Mouse (Mus musculus) ES-E14 (cell line): ENCODE results near the gene Setd1a. TPM values are rescaled to one million over a fixed set of nuclear protein-coding genes. Genes with fewer than 3 reads are reported as not detected.
A peak's percentile ranks its signal among the peaks of the same experiment; 100 is the strongest.
"Not testable (repeated sequence)": the region's sequence is repeated elsewhere in the genome, so short reads cannot be mapped to it uniquely, and the experiment has no call there.

Experiments used
- DNase-seq: peaks from one replicate; pipeline ENCODE4 v3.0.0-alpha.2; 2013; ENCODE audit warnings: low read depth, low spot score
- H3K27ac ChIP-seq: 2 replicates; pipeline ENCODE4 v1.5.1; 2012; ENCODE audit warnings: low read depth, mild to moderate bottlenecking, low read length, moderate library complexity, mixed read lengths; ENCODE audit not compliant: poor library complexity, insufficient read depth, severe bottlenecking
- H3K36me3 ChIP-seq: 2 replicates; pipeline ENCODE4 v1.6.1; 2012; ENCODE audit warnings: mild to moderate bottlenecking, low read length, moderate library complexity, mixed read lengths; ENCODE audit not compliant: control insufficient read depth, poor library complexity, insufficient read depth, severe bottlenecking
- H3K4me1 ChIP-seq, 2 experiments: fragments of 150-350 bp in 1 of 2; sonication (generic) in 1 of 2; 2 replicates each; pipeline ENCODE4 v1.6.1; 2012; ENCODE audit warnings: low read length in 2 of 2, mild to moderate bottlenecking in 1 of 2, mixed read lengths in 1 of 2; ENCODE audit not compliant: control insufficient read depth in 2 of 2, insufficient read depth in 2 of 2, poor library complexity in 1 of 2
- H3K4me3 ChIP-seq, 2 experiments: fragments of 150-350 bp in 1 of 2; sonication (generic) in 1 of 2; 2 replicates each; pipeline ENCODE4 v1.5.1; 2012; ENCODE audit warnings: low read length in 2 of 2, low read depth in 1 of 2, mild to moderate bottlenecking in 1 of 2, mixed read lengths in 1 of 2; ENCODE audit not compliant: insufficient read depth in 1 of 2, poor library complexity in 1 of 2, severe bottlenecking in 1 of 2
- H3K9ac ChIP-seq: 2 replicates; pipeline ENCODE4 v1.6.1; 2012; ENCODE audit warnings: low read depth, mild to moderate bottlenecking, low read length, mixed read lengths; ENCODE audit not compliant: poor library complexity, insufficient read depth, severe bottlenecking
- H3K9me3 ChIP-seq: fragments of 150-350 bp; sonication (generic); 2 replicates; pipeline ENCODE4 v1.6.1; 2012; ENCODE audit warnings: low read depth, mild to moderate bottlenecking, low read length; ENCODE audit not compliant: control insufficient read depth, insufficient read depth
- CHD2 ChIP-seq: IDR thresholded peaks from 2 replicates; pipeline ENCODE4 v1.6.1; 2014; ENCODE audit warnings: mild to moderate bottlenecking, low read depth, low read length, inconsistent platforms
- HCFC1 ChIP-seq: IDR thresholded peaks from 2 replicates; pipeline ENCODE4 v1.6.1; 2012; ENCODE audit warnings: low read length, inconsistent platforms, borderline replicate concordance; ENCODE audit not compliant: insufficient read depth
- MAFK ChIP-seq: IDR thresholded peaks from 2 replicates; pipeline ENCODE4 v1.6.1; 2014; ENCODE audit warnings: mild to moderate bottlenecking, low read depth, low read length, inconsistent platforms; ENCODE audit not compliant: insufficient read depth
- ZC3H11A ChIP-seq: IDR thresholded peaks from 2 replicates; pipeline ENCODE4 v1.6.1; 2012; ENCODE audit warnings: low read depth, mild to moderate bottlenecking, inconsistent platforms, low read length, borderline replicate concordance
- ZNF384 ChIP-seq: IDR thresholded peaks from 2 replicates; pipeline ENCODE4 v1.6.1; 2012; ENCODE audit warnings: low read depth, low read length, inconsistent platforms
- in situ Hi-C, 2 experiments: fragments of 600-800 bp; cut with MboI; formaldehyde crosslinking; loops; one replicate each; pipeline ENCODE4 v1.15.1; 2025; ENCODE audit warnings: low sequenced_read_pairs in 2 of 2, inconsistent platforms in 1 of 2; ENCODE audit not compliant: unreplicated experiment in 2 of 2
- total RNA-seq: library from RNA; depleted of rRNA; stranded (reverse); fragments of 300-350 nt; gene quantifications from 2 replicates; pipeline ENCODE4 v1.2.3, GENCODE M21; 2012

Gene Setd1a
- total RNA-seq, 1 experiment, result 22.6 TPM

DNA sequence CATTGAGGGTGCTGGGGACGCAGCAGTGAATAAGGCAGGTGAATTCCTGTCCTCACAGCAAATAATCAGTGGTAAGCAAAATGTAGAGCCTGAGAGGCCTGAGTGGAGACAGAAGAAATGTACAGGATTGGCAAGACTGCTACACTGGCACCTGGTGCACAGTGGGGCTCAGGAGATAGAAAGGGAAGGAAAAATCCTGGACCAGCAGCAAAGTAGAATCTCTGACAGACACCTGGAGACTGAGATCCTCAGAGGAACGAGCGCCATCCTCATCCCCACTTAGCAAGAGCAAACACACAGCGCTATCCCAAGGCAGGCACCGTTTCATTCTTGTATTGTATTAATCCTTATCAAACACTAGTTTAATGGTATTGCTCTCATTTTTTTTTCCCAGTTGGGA, 61.0 kb downstream of the Setd1a start:
- H3K36me3 ChIP-seq, result no peaks in the 10 kb centered on the region
- peaks cover 0 to 3% of the 10 kb centered on the region in 2 experiments; a peak in 2 of 4 replicates for H3K4me1 ChIP-seq
- H3K4me3 ChIP-seq, result no peak overlapping the region
- no peak overlapping the region for H3K27ac ChIP-seq
- TF ChIP-seq HCFC1, result no peak
- TF ChIP-seq ZNF384, result no peak
- no peak for TF ChIP-seq MAFK
- no peak for TF ChIP-seq ZC3H11A
- TF ChIP-seq CHD2, result no peak
- in situ Hi-C loops, result no loop called here
- no peak for DNase-seq
- no peak overlapping the region for H3K9ac ChIP-seq
- H3K9me3 ChIP-seq, result no peaks in the 10 kb centered on the region

DNA sequence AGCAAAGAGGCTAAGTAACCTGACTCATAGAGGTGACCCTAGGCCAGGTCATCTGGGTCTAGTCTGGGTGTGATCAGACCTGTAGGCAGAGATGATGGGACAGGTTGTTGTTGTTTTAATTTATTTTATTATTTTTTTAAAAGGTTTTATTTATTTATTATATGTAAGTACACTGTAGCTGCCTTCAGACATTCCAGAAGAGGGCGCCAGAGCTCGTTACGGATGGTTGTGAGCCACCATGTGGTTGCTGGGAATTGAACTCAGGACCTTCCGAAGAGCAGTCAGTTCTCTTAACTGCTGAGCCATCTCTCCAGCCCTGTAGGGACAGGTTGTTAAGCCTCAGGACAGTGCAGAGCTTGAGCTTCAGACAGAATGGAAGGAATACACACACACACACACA, 61.4 kb downstream of the Setd1a start:
- H3K9ac ChIP-seq, H3K36me3 ChIP-seq, H3K27ac ChIP-seq, DNase-seq, in situ Hi-C loops, H3K4me1 ChIP-seq, H3K9me3 ChIP-seq, H3K4me3 ChIP-seq: not testable (repeated sequence)

DNA sequence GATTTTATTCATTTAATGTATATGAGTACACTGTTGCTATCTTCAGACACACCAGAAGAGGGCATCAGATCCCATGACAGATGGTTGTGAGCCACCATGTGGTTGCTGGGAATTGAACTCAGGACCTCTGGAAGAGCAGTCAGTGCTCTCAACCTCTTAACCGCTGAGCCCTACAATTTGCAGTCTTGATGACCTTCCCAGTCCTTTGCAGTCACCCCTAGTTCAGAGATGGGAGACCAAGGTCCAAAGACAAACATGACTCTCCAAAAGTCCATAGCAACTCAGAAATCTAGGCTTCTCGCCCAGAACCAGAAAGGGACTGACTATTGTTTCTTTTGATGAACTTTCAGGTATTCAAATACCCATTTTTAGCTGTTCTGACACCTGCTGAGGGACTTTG, 63.6 kb downstream of the Setd1a start:
- H3K9ac ChIP-seq, H3K4me1 ChIP-seq, H3K9me3 ChIP-seq, H3K27ac ChIP-seq, H3K36me3 ChIP-seq, H3K4me3 ChIP-seq, DNase-seq, in situ Hi-C loops: not testable (repeated sequence)

DNA sequence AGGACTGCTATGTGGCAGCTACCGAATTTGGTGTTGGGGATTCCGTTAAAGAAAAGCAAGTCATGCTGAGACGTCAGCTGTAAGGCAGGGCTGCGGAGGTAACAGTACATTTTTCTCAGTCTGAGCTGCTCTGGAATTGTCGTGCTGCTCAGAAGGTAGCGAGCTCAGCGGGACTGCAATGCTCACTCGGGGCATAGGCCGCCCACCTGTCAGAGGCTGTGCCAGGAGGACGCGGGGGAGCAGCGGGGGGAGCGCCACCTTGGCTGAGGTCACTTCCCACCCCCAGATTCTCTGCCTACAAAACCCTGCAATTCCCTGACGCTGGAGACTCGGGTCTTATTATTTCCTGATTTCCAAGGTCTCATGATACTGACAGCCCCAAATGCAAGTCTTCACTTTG, 64.4 kb downstream of the Setd1a start:
- in situ Hi-C loops, result no loop called here
- Histone ChIP-seq H3K36me3 (peaks cover 2% of the 10 kb centered on the region; the same call in 1 of the 2 replicates), H3K4me1 (peaks cover 0 to 3% of the 10 kb centered on the region in 2 experiments; a peak in 2 of 4 replicates), H3K4me3 (peak overlapping the region; percentile 17 to 77; a peak in 3 of 4 replicates), H3K9me3 (no peaks in the 10 kb centered on the region), H3K9ac (peak overlapping the region; percentile 72), H3K27ac (no peak overlapping the region)
- peak; percentile 35; the same call in 1 of the 2 replicates for TF ChIP-seq MAFK
- no peak for TF ChIP-seq ZNF384
- no peak for DNase-seq

DNA sequence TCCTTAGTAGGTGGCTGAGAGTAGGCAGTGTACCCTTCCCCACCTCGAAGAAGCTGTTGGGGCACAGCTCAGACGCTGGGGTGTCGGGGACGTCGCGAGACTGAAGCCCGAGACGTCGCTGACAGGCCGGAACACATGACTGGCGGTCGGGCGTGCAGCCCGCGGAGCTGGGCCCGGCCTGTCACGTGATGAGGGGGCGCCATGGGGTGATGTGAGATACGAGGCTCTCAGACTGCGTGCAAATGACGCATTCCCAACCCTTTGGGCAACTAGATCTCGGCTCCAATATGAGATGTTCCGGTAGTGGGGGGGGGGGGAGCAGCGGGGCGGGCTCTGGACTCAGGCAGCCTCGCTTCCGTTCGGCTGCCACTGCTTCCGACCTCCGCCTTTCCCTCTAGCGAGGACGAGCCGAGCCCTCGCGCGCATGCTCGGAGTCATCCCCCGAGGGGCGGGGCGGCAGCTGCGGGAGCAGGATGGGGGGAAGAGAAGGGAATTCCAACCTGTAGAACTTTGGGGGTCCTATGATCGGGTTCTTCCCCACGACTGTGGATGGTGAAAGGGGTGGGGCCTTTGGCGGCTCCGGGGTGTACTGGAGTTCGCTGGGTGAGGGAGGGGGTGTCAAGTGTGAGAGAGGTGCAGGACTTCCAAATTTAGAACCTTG, 65.0 kb downstream of the Setd1a start:
- peaks cover 0 to 3% of the 10 kb centered on the region in 2 experiments; a peak in 2 of 4 replicates for H3K4me1 ChIP-seq
- peak overlapping the region; percentile 77 to 88 for H3K4me3 ChIP-seq
- peak; percentile 75 for DNase-seq
- peaks cover 7% of the 10 kb centered on the region; the same call in 1 of the 2 replicates for H3K36me3 ChIP-seq
- H3K9ac ChIP-seq, result peak overlapping the region; percentile 85
- TF ChIP-seq CHD2 (peak; percentile 96), MAFK (no peak), ZC3H11A (no peak), ZNF384 (no peak), HCFC1 (peak; percentile 50; the same call in 1 of the 2 replicates)
- in situ Hi-C loops, result no loop called here
- peak overlapping the region; percentile 46 for H3K27ac ChIP-seq
- no peaks in the 10 kb centered on the region for H3K9me3 ChIP-seq
